Mouse (Mus musculus): ENCODE measurements around the gene 9530002B09Rik.

The 9530002B09Rik gene

DNA sequence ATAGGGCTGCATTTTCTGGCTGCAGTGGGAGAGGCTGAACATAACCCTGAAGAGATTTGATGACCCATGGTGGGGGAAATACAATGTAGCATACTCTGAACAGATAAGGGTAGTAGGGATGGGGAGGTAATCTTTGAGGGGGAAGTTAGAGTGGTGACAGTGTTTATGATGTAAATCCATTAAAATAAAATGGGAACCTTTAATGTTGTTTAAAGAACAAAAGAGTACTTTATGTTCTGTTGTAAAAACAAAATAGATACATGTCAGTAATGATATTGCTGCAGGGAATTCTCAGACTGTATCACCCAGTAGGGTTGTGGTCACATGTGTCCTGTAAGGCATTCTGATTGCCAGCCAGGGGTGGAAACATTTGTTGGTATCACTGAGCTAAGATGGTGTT lies at the start of gene 9530002B09Rik:
Gene 9530002B09Rik (plus strand): TSS at position 301 of the 400 bp plus-strand sequence.
- DNase-seq (ENCODE audit: low spot score) = no peak

All from testis, postnatal 10 days (tissue).